Mouse (Mus musculus) cerebellum, adult 2 months (tissue): ENCODE data around the gene Gm4792.

Experiments used
- CTCF ChIP-seq: fragments of 200-500 bp; IDR thresholded peaks from 2 replicates; pipeline ENCODE4 v1.5.1; 2011; ENCODE audit warnings: low read depth, mild to moderate bottlenecking, control low read depth, low read length, moderate library complexity, borderline replicate concordance; ENCODE audit not compliant: insufficient read depth
- POLR2A ChIP-seq: fragments of 200-500 bp; IDR thresholded peaks from 2 replicates; pipeline ENCODE4 v1.6.1; 2011; ENCODE audit warnings: low read length, control low read depth, borderline replicate concordance; ENCODE audit not compliant: insufficient read depth

- TF ChIP-seq CTCF (no peak), POLR2A (no peak)
These were observed 35.3 kb downstream of the Gm4792 start for GRCm38 (mm10) chr10:94263211-94263610.
